Mouse (Mus musculus): ENCODE measurements around the gene Dbh. TPM values are rescaled to one million over a fixed set of nuclear protein-coding genes. Genes with fewer than 3 reads are reported as not detected.

Dbh gene
- polyA plus RNA-seq, 1 experiment from 2014 or later = 0.47 TPM

GRCm38 (mm10) chr2:27211966-27212893 lies 47.2 kb downstream of the Dbh start:
- no peak overlapping the region for H3K4me2 ChIP-seq
- peaks cover 53% of the 10 kb centered on the region for H3K4me1 ChIP-seq (ENCODE audit: control insufficient read depth, insufficient read depth, low read length)
- WGBS (ENCODE audit: insufficient replicate concordance) = 59% methylated on average over 8 of the region's 8 CpGs
- H3K27ac ChIP-seq (ENCODE audit: low read depth, low read length) = no peak overlapping the region
- H3K4me3 ChIP-seq (ENCODE audit: low read depth, low read length) = no peak overlapping the region
- H3K36me3 ChIP-seq (ENCODE audit: control insufficient read depth, insufficient read depth, low read length) = no peaks in the 10 kb centered on the region
- H3K27me3 ChIP-seq (ENCODE audit: control insufficient read depth, insufficient read depth, low read length) = peaks cover 3% of the 10 kb centered on the region; the same call in 1 of the 2 replicates
- no peak for ATAC-seq (replicated peaks; ENCODE audit: insufficient number of reproducible peaks, low FRiP score, low TSS enrichment)
- no peaks in the 10 kb centered on the region for H3K9me3 ChIP-seq (replicated peaks; ENCODE audit: control insufficient read depth, low read length)
- 0 out of 2 replicates have a peak overlapping the region, but pooled peaks have one; percentile 43 for H3K9ac ChIP-seq (ENCODE audit: low read depth, low read length)

- H3K27ac ChIP-seq (ENCODE audit: low read depth, low read length) = no peak overlapping the region
- H3K4me1 ChIP-seq (ENCODE audit: control insufficient read depth, insufficient read depth, low read length) = peaks cover 52% of the 10 kb centered on the region
- no peaks in the 10 kb centered on the region for H3K9me3 ChIP-seq (replicated peaks; ENCODE audit: control insufficient read depth, low read length)
- ATAC-seq (replicated peaks; ENCODE audit: insufficient number of reproducible peaks, low FRiP score, low TSS enrichment) = no peak
- H3K27me3 ChIP-seq (ENCODE audit: control insufficient read depth, insufficient read depth, low read length) = peaks cover 3% of the 10 kb centered on the region; the same call in 1 of the 2 replicates
- WGBS (ENCODE audit: insufficient replicate concordance) = 77% methylated on average over 2 of the region's 2 CpGs
- H3K36me3 ChIP-seq (ENCODE audit: control insufficient read depth, insufficient read depth, low read length) = no peaks in the 10 kb centered on the region
- H3K9ac ChIP-seq (ENCODE audit: low read depth, low read length) = no peak overlapping the region
- no peak overlapping the region for H3K4me3 ChIP-seq (ENCODE audit: low read depth, low read length)
- H3K4me2 ChIP-seq = no peak overlapping the region
Measured at GRCm38 (mm10) chr2:27215537-27215936, 50.5 kb downstream of the Dbh start.

- H3K4me2 ChIP-seq = no peak overlapping the region
- H3K4me1 ChIP-seq (ENCODE audit: control insufficient read depth, insufficient read depth, low read length) = peaks cover 30% of the 10 kb centered on the region
- no peaks in the 10 kb centered on the region for H3K36me3 ChIP-seq (ENCODE audit: control insufficient read depth, insufficient read depth, low read length)
- no peaks in the 10 kb centered on the region for H3K9me3 ChIP-seq (replicated peaks; ENCODE audit: control insufficient read depth, low read length)
- no peaks in the 10 kb centered on the region; the same call in 1 of the 2 replicates for H3K27me3 ChIP-seq (ENCODE audit: control insufficient read depth, insufficient read depth, low read length)
- H3K9ac ChIP-seq (ENCODE audit: low read depth, low read length) = no peak overlapping the region
- WGBS (ENCODE audit: insufficient replicate concordance) = 68% methylated on average over 2 of the region's 2 CpGs
- ATAC-seq (replicated peaks; ENCODE audit: insufficient number of reproducible peaks, low FRiP score, low TSS enrichment) = peak; percentile 69; the same call in 1 of the 2 replicates
- no peak overlapping the region for H3K4me3 ChIP-seq (ENCODE audit: low read depth, low read length)
- H3K27ac ChIP-seq (ENCODE audit: low read depth, low read length) = peak overlapping the region; percentile 70; the same call in 1 of the 2 replicates
Measured at GRCm38 (mm10) chr2:27218121-27218544, 53.1 kb downstream of the Dbh start.

- Histone ChIP-seq H3K27ac (ENCODE audit: low read depth, low read length) (peak overlapping the region; percentile 58; the same call in 1 of the 2 replicates), H3K9me3 (replicated peaks; ENCODE audit: control insufficient read depth, low read length) (no peaks in the 10 kb centered on the region), H3K4me3 (ENCODE audit: low read depth, low read length) (no peak overlapping the region), H3K9ac (ENCODE audit: low read depth, low read length) (no peak overlapping the region), H3K4me2 (no peak overlapping the region), H3K36me3 (ENCODE audit: control insufficient read depth, insufficient read depth, low read length) (no peaks in the 10 kb centered on the region), H3K4me1 (ENCODE audit: control insufficient read depth, insufficient read depth, low read length) (peaks cover 25% of the 10 kb centered on the region), H3K27me3 (ENCODE audit: control insufficient read depth, insufficient read depth, low read length) (no peaks in the 10 kb centered on the region; the same call in 1 of the 2 replicates)
- no peak for ATAC-seq (replicated peaks; ENCODE audit: insufficient number of reproducible peaks, low FRiP score, low TSS enrichment)
- 80% methylated on average over 8 of the region's 8 CpGs for WGBS (ENCODE audit: insufficient replicate concordance)
Measured at GRCm38 (mm10) chr2:27218569-27218968, 53.5 kb downstream of the Dbh start.

- 85% methylated on average over 7 of the region's 7 CpGs for WGBS (ENCODE audit: insufficient replicate concordance)
- Histone ChIP-seq H3K27me3 (ENCODE audit: control insufficient read depth, insufficient read depth, low read length) (no peaks in the 10 kb centered on the region), H3K9ac (ENCODE audit: low read depth, low read length) (no peak overlapping the region), H3K4me2 (no peak overlapping the region), H3K4me1 (ENCODE audit: control insufficient read depth, insufficient read depth, low read length) (peaks cover 11% of the 10 kb centered on the region), H3K36me3 (ENCODE audit: control insufficient read depth, insufficient read depth, low read length) (no peaks in the 10 kb centered on the region), H3K9me3 (replicated peaks; ENCODE audit: control insufficient read depth, low read length) (no peaks in the 10 kb centered on the region), H3K27ac (ENCODE audit: low read depth, low read length) (no peak overlapping the region), H3K4me3 (ENCODE audit: low read depth, low read length) (no peak overlapping the region)
- ATAC-seq (replicated peaks; ENCODE audit: insufficient number of reproducible peaks, low FRiP score, low TSS enrichment) = no peak
Measured at GRCm38 (mm10) chr2:27223012-27223421, 58.0 kb downstream of the Dbh start.

- H3K27ac ChIP-seq (ENCODE audit: low read depth, low read length) = no peak overlapping the region
- no peak for ATAC-seq (replicated peaks; ENCODE audit: insufficient number of reproducible peaks, low FRiP score, low TSS enrichment)
- no peaks in the 10 kb centered on the region for H3K36me3 ChIP-seq (ENCODE audit: control insufficient read depth, insufficient read depth, low read length)
- H3K27me3 ChIP-seq (ENCODE audit: control insufficient read depth, insufficient read depth, low read length) = no peaks in the 10 kb centered on the region; the same call in 1 of the 2 replicates
- H3K9ac ChIP-seq (ENCODE audit: low read depth, low read length) = no peak overlapping the region
- no peak overlapping the region for H3K4me2 ChIP-seq
- peaks cover 4% of the 10 kb centered on the region; the same call in 1 of the 2 replicates for H3K4me1 ChIP-seq (ENCODE audit: control insufficient read depth, insufficient read depth, low read length)
- H3K4me3 ChIP-seq (ENCODE audit: low read depth, low read length) = no peak overlapping the region
- no peaks in the 10 kb centered on the region for H3K9me3 ChIP-seq (replicated peaks; ENCODE audit: control insufficient read depth, low read length)
- 60% methylated on average over 7 of the region's 7 CpGs for WGBS (ENCODE audit: insufficient replicate concordance)
Measured at GRCm38 (mm10) chr2:27226572-27226971, 61.5 kb downstream of the Dbh start.

- WGBS (ENCODE audit: insufficient replicate concordance) = 62% methylated on average over 5 of the region's 5 CpGs
- no peak overlapping the region for H3K9ac ChIP-seq (ENCODE audit: low read depth, low read length)
- no peaks in the 10 kb centered on the region for H3K9me3 ChIP-seq (replicated peaks; ENCODE audit: control insufficient read depth, low read length)
- no peaks in the 10 kb centered on the region for H3K36me3 ChIP-seq (ENCODE audit: control insufficient read depth, insufficient read depth, low read length)
- H3K4me2 ChIP-seq = no peak overlapping the region
- H3K4me3 ChIP-seq (ENCODE audit: low read depth, low read length) = no peak overlapping the region
- H3K4me1 ChIP-seq (ENCODE audit: control insufficient read depth, insufficient read depth, low read length) = peaks cover 22% of the 10 kb centered on the region
- ATAC-seq (replicated peaks; ENCODE audit: insufficient number of reproducible peaks, low FRiP score, low TSS enrichment) = no peak
- no peaks in the 10 kb centered on the region; the same call in 1 of the 2 replicates for H3K27me3 ChIP-seq (ENCODE audit: control insufficient read depth, insufficient read depth, low read length)
- H3K27ac ChIP-seq (ENCODE audit: low read depth, low read length) = no peak overlapping the region
Measured at GRCm38 (mm10) chr2:27228809-27229480, 63.9 kb downstream of the Dbh start.

GRCm38 (mm10) chr2:27229481-27230105 lies 64.6 kb downstream of the Dbh start:
- no peaks in the 10 kb centered on the region; the same call in 1 of the 2 replicates for H3K27me3 ChIP-seq (ENCODE audit: control insufficient read depth, insufficient read depth, low read length)
- peaks cover 22% of the 10 kb centered on the region for H3K4me1 ChIP-seq (ENCODE audit: control insufficient read depth, insufficient read depth, low read length)
- ATAC-seq (replicated peaks; ENCODE audit: insufficient number of reproducible peaks, low FRiP score, low TSS enrichment) = no peak
- no peak overlapping the region for H3K4me2 ChIP-seq
- H3K9me3 ChIP-seq (replicated peaks; ENCODE audit: control insufficient read depth, low read length) = no peaks in the 10 kb centered on the region
- H3K27ac ChIP-seq (ENCODE audit: low read depth, low read length) = no peak overlapping the region
- no peaks in the 10 kb centered on the region for H3K36me3 ChIP-seq (ENCODE audit: control insufficient read depth, insufficient read depth, low read length)
- 71% methylated on average over 2 of the region's 2 CpGs for WGBS (ENCODE audit: insufficient replicate concordance)
- no peak overlapping the region for H3K4me3 ChIP-seq (ENCODE audit: low read depth, low read length)
- no peak overlapping the region for H3K9ac ChIP-seq (ENCODE audit: low read depth, low read length)
